Mouse (Mus musculus): Measurements from ENCODE around the gene Rep15. TPM values are rescaled to one million over a fixed set of nuclear protein-coding genes. Genes with fewer than 3 reads are reported as not detected.
A peak's percentile ranks its signal among the peaks of the same experiment; 100 is the strongest.

The Rep15 gene
- polyA plus RNA-seq, 1 experiment from 2014 or later: 1.1 TPM

DNA sequence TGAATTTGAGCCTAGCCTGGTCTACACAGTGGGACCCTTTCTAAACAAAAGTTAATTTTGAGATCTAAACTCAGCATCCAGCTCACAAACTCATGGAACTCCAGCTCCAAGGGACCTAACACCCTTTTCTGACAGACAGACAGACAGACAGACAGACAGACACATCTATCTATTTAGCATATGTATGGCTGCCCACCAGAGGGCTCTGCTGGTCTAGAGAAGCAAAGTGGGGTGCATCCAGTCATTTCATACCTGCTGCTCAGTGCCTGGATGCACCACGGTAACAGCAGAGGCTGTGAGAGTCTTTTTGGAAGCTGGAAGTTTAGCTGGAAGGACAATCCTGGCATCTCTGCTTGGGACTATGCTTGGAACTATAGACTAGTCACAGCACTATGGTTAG, 18.8 kb upstream of the Rep15 start:
- no peak overlapping the region for H3K4me2 ChIP-seq
- peak; percentile 25; the same call in 1 of the 2 replicates for TF ChIP-seq CTCF (IDR thresholded peaks at IDR 0.05; ENCODE audit: low read depth)

DNA sequence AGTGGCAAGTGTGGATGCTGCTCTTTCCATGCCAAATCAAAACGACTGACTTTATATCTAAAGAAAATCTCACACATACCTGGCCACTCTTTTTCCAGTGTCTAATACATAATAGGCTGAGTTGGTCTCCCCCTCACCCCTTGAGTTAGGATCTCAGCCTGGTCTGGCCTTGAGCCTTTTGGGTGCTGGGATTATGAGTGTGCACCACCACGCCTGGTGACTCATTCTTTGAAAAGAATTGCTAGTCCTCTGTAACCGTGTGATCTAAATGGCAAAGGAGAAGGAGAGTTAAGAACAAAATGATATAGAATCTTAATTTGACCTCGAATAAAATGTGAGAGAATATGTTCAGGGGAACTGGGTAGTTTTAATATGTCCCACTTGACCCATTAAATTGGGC, 14.5 kb upstream of the Rep15 start:
- no peak for ATAC-seq (ENCODE audit: insufficient read depth)
- peaks cover 55% of the 10 kb centered on the region for H3K36me3 ChIP-seq (ENCODE audit: insufficient read depth)
- 84% methylated on average over 4 of the region's 4 CpGs for WGBS

More for the DNA sequence above, 18.8 kb upstream of the Rep15 start:
- no peak for DNase-seq
- Histone ChIP-seq H3K4me3 (ENCODE audit: low read depth, low read length) (no peak overlapping the region), H3K4me1 (ENCODE audit: insufficient read depth) (no peaks in the 10 kb centered on the region), H3K27ac (ENCODE audit: low read depth) (no peak overlapping the region), H3K36me3 (ENCODE audit: insufficient read depth) (peaks cover 35% of the 10 kb centered on the region; the same call in 1 of the 2 replicates), H3K9ac (no peak overlapping the region), H3K9me3 (ENCODE audit: low read depth, low read length) (no peaks in the 10 kb centered on the region), H3K27me3 (ENCODE audit: insufficient read depth, low read length) (no peaks in the 10 kb centered on the region)
- 86% methylated on average over 1 of the region's 1 CpGs for WGBS
- no peak for ATAC-seq (ENCODE audit: insufficient read depth)

DNA sequence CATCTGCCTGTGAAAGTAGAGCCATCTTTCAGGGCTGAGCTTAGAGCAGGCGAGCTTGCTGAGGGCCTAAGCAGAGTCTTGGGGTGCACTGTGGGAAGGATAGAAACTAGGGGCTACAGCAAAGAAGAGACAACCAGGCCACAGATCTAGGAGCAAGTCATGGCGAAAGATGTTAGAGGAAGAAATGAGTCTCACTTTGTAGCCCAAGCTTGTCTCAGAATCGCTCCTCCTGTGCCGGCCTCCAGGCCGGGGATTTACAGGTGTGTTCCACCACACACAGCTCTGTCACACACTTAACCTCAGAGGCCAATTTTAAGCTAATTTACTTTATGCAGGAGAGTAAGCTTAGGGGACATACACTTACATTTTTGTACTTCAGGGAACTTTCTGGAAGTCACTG, 14.0 kb upstream of the Rep15 start:
- TF ChIP-seq CTCF (IDR thresholded peaks at IDR 0.05; ENCODE audit: low read depth): no peak
- Histone ChIP-seq H3K36me3 (ENCODE audit: insufficient read depth) (peaks cover 50% of the 10 kb centered on the region), H3K4me2 (no peak overlapping the region), H3K9me3 (ENCODE audit: low read depth, low read length) (no peaks in the 10 kb centered on the region), H3K4me3 (ENCODE audit: low read depth, low read length) (no peak overlapping the region), H3K4me1 (ENCODE audit: insufficient read depth) (no peaks in the 10 kb centered on the region), H3K9ac (no peak overlapping the region), H3K27ac (ENCODE audit: low read depth) (no peak overlapping the region), H3K27me3 (ENCODE audit: insufficient read depth, low read length) (no peaks in the 10 kb centered on the region)
- 90% methylated on average over 5 of the region's 5 CpGs for WGBS
- DNase-seq: no peak
- no peak for ATAC-seq (ENCODE audit: insufficient read depth)

More for the DNA sequence above, 14.5 kb upstream of the Rep15 start:
- Histone ChIP-seq H3K4me3 (ENCODE audit: low read depth, low read length) (no peak overlapping the region), H3K27me3 (ENCODE audit: insufficient read depth, low read length) (no peaks in the 10 kb centered on the region), H3K4me2 (no peak overlapping the region), H3K4me1 (ENCODE audit: insufficient read depth) (no peaks in the 10 kb centered on the region), H3K9ac (no peak overlapping the region), H3K9me3 (ENCODE audit: low read depth, low read length) (no peaks in the 10 kb centered on the region), H3K27ac (ENCODE audit: low read depth) (no peak overlapping the region)
- no peak for DNase-seq
- no peak for TF ChIP-seq CTCF (IDR thresholded peaks at IDR 0.05; ENCODE audit: low read depth)

GRCm38 (mm10) chr6:147021181-147021580, 11.2 kb upstream of the Rep15 start:
- ATAC-seq (ENCODE audit: insufficient read depth) (no peak), DNase-seq (no peak)
- Histone ChIP-seq H3K9ac (no peak overlapping the region), H3K4me2 (no peak overlapping the region), H3K36me3 (ENCODE audit: insufficient read depth) (peaks cover 53% of the 10 kb centered on the region), H3K27ac (ENCODE audit: low read depth) (no peak overlapping the region), H3K4me1 (ENCODE audit: insufficient read depth) (no peaks in the 10 kb centered on the region), H3K27me3 (ENCODE audit: insufficient read depth, low read length) (no peaks in the 10 kb centered on the region), H3K4me3 (ENCODE audit: low read depth, low read length) (no peak overlapping the region), H3K9me3 (ENCODE audit: low read depth, low read length) (no peaks in the 10 kb centered on the region)
- no peak for TF ChIP-seq CTCF (IDR thresholded peaks at IDR 0.05; ENCODE audit: low read depth)
- 88% methylated on average over 5 of the region's 5 CpGs for whole genome bisulfite sequencing

DNA sequence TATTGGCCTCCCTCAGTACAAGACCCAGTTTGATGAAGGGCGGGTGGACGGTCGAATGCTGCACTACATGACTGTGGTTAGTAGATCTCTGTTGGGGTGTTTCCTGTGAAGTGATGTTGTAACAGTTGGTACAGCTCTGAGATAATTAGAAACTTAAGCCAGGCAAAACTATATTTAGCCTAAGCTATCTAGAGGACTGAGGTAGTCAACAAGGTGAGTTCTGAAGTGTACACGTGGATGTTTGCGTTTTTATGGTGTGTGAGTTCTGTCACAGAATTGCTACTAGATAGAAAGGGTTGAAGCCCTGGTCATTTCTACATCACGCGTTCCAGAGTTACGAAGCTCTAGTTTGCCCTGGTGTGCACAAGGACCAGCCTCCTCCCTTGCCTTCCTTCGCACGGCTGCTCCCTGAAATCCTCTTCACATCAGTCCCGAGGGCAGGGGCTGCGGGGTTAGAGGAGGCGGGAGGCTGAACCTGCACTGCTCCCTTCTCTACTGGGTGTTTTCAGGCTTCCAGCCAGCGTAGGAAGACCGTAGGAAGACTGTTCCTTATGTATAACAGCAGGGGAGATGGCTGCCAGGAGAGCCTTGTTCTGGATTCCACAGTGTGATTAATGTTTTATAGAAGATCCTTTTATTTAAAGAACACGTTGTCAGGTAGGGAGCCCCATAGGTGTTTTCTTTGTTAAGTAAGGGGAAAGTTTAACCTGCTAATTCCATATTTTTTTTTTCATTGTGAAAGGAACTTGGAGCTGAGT, 9.8 kb upstream of the Rep15 start:
- ATAC-seq (ENCODE audit: insufficient read depth) (no peak), DNase-seq (no peak)
- no peaks in the 10 kb centered on the region for H3K27me3 ChIP-seq (ENCODE audit: insufficient read depth, low read length)
- H3K27ac ChIP-seq (ENCODE audit: low read depth): no peak overlapping the region
- H3K4me1 ChIP-seq (ENCODE audit: insufficient read depth): no peaks in the 10 kb centered on the region
- 86% methylated on average over 16 of the region's 16 CpGs for WGBS
- H3K9me3 ChIP-seq (ENCODE audit: low read depth, low read length): no peaks in the 10 kb centered on the region
- H3K4me2 ChIP-seq: no peak overlapping the region
- H3K36me3 ChIP-seq (ENCODE audit: insufficient read depth): peaks cover 57% of the 10 kb centered on the region
- no peak for TF ChIP-seq CTCF (IDR thresholded peaks at IDR 0.05; ENCODE audit: low read depth)
- no peak overlapping the region for H3K4me3 ChIP-seq (ENCODE audit: low read depth, low read length)
- H3K9ac ChIP-seq: no peak overlapping the region

- no peak overlapping the region for H3K4me2 ChIP-seq
- H3K4me3 ChIP-seq (ENCODE audit: low read depth, low read length): no peak overlapping the region
- ATAC-seq (ENCODE audit: insufficient read depth) (no peak), DNase-seq (no peak)
- no peaks in the 10 kb centered on the region for H3K27me3 ChIP-seq (ENCODE audit: insufficient read depth, low read length)
- no peak for TF ChIP-seq CTCF (IDR thresholded peaks at IDR 0.05; ENCODE audit: low read depth)
- H3K4me1 ChIP-seq (ENCODE audit: insufficient read depth): no peaks in the 10 kb centered on the region
- no peak overlapping the region for H3K27ac ChIP-seq (ENCODE audit: low read depth)
- WGBS: 91% methylated on average over 2 of the region's 2 CpGs
- peaks cover 59% of the 10 kb centered on the region for H3K36me3 ChIP-seq (ENCODE audit: insufficient read depth)
- H3K9me3 ChIP-seq (ENCODE audit: low read depth, low read length): no peaks in the 10 kb centered on the region
- no peak overlapping the region for H3K9ac ChIP-seq
Measured at GRCm38 (mm10) chr6:147023133-147023395, 9.3 kb upstream of the Rep15 start.

DNA sequence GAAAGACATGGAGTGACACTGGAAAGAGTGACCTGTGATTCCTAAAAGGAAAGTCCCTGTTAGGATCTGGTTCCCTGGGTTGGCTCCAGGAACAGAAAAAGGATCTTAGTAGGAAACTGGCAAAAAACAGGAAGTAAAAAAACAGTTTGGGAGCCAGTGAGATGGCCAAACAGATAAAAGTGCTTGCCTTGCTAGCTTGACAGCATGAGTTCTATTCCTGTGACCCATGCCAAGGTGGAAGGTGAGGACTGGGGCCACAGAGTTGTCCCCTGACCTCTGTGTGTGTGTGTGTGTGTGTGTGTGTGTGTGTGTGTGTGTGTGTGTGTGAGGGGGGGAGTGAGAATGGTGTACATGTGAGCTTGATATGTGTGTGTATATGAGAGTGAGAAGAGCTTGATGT, 8.8 kb upstream of the Rep15 start:
- Histone ChIP-seq H3K9me3 (ENCODE audit: low read depth, low read length) (no peaks in the 10 kb centered on the region), H3K4me3 (ENCODE audit: low read depth, low read length) (no peak overlapping the region), H3K4me2 (no peak overlapping the region), H3K4me1 (ENCODE audit: insufficient read depth) (no peaks in the 10 kb centered on the region), H3K27ac (ENCODE audit: low read depth) (no peak overlapping the region), H3K27me3 (ENCODE audit: insufficient read depth, low read length) (no peaks in the 10 kb centered on the region), H3K9ac (no peak overlapping the region), H3K36me3 (ENCODE audit: insufficient read depth) (peaks cover 61% of the 10 kb centered on the region)
- ATAC-seq (ENCODE audit: insufficient read depth) (no peak), DNase-seq (no peak)
- TF ChIP-seq CTCF (IDR thresholded peaks at IDR 0.05; ENCODE audit: low read depth): no peak

Measured in lung, embryonic 14.5 days (tissue).